ENCODE assay signal across 19 mouse cellular contexts in genomic region chr13:42772314-42772713, GRCm38 (mm10).
DNase-seq lines count a peak whose midpoint lies in the region; ATAC-seq and TF ChIP-seq lines count a peak whose summit lies in the region.
"Had no signal": no experiment of that assay in that cellular context is flagged by ENCODE, and none has a peak within 500 bp of the region (broad histone marks: within the 10 kb centered on the region; RNA-seq: fewer than 3 reads in every experiment).

No protein-coding gene starts in this region.

- TF ChIP-seq CTCF in brain, embryonic 14.5 days (IDR thresholded peaks at IDR 0.05; ENCODE audit: borderline replicate concordance, extremely low read depth, insufficient read depth, insufficient read length), result no peak

- H3K9ac ChIP-seq in hindbrain, embryonic 16.5 days (ENCODE audit: low read depth, low read length), result no peak overlapping the region
- H3K9ac ChIP-seq in hindbrain, embryonic 11.5 days (ENCODE audit: low read depth, low read length), result no peak overlapping the region
- H3K9ac ChIP-seq: embryonic facial prominence, embryonic 13.5 days; intestine, embryonic 15.5 days had no signal

- DNase-seq in hindbrain, embryonic 11.5 days (ENCODE audit: low spot score), result no peak
- DNase-seq in brain, embryonic 14.5 days (ENCODE audit: low read depth), result peak; percentile 56
- DNase-seq in midbrain, embryonic 10.5 days (ENCODE audit: low spot score), result peak; percentile 33
- peak; percentile 79 for DNase-seq in retina, embryonic 14.5 days (ENCODE audit: low spot score)
- DNase-seq in cerebellum, postnatal 25 days, result no peak
- no peak for DNase-seq in gastrocnemius, postnatal 4 days (ENCODE audit: low spot score in 2 of 2)
- DNase-seq: cerebellum, postnatal 14 days; gastrocnemius, postnatal 10 days; heart, adult 2 months; lung, adult 2 months; lung, postnatal 4 days; right cerebral cortex, adult 18-20 months; thymus, adult 18-20 months had no signal

- H3K27me3 ChIP-seq in hindbrain, embryonic 16.5 days (replicated peaks; ENCODE audit: control insufficient read depth, insufficient read depth, low read length), result no peaks in the 10 kb centered on the region
- no peaks in the 10 kb centered on the region for H3K27me3 ChIP-seq in hindbrain, embryonic 11.5 days (ENCODE audit: control insufficient read depth, insufficient read depth, low read length)
- H3K27me3 ChIP-seq in midbrain, embryonic 10.5 days (ENCODE audit: low read depth, poor library complexity, severe bottlenecking), result peaks cover 5% of the 10 kb centered on the region
- H3K27me3 ChIP-seq: intestine, embryonic 15.5 days had no signal

- no peaks in the 10 kb centered on the region for H3K36me3 ChIP-seq in hindbrain, embryonic 16.5 days (ENCODE audit: control insufficient read depth, insufficient read depth, low read length)
- no peaks in the 10 kb centered on the region for H3K36me3 ChIP-seq in hindbrain, embryonic 11.5 days (ENCODE audit: control insufficient read depth, insufficient read depth, low read length)
- no peaks in the 10 kb centered on the region for H3K36me3 ChIP-seq in midbrain, embryonic 10.5 days
- H3K36me3 ChIP-seq: embryonic facial prominence, embryonic 13.5 days; hindbrain, embryonic 10.5 days; intestine, embryonic 15.5 days; limb, embryonic 10.5 days had no signal

- no peak overlapping the region for H3K27ac ChIP-seq in hindbrain, embryonic 16.5 days (ENCODE audit: low read depth, low read length)
- H3K27ac ChIP-seq in hindbrain, embryonic 11.5 days (ENCODE audit: low read depth, low read length), result no peak overlapping the region
- H3K27ac ChIP-seq in midbrain, embryonic 10.5 days (replicated peaks), result peak overlapping the region; percentile 52; the same call in 1 of the 2 replicates
- H3K27ac ChIP-seq: embryonic facial prominence, embryonic 13.5 days; heart, adult 2 months; hindbrain, embryonic 10.5 days; intestine, embryonic 15.5 days; limb, embryonic 10.5 days had no signal

- 27% methylated on average over 6 of the region's 6 CpGs for whole genome bisulfite sequencing in hindbrain, embryonic 16.5 days
- 50% methylated on average over 6 of the region's 6 CpGs for WGBS in hindbrain, embryonic 11.5 days
- WGBS in midbrain, embryonic 10.5 days, result 20% methylated on average over 6 of the region's 6 CpGs

- H3K4me2 ChIP-seq in hindbrain, embryonic 16.5 days (ENCODE audit: low read length), result no peak overlapping the region
- H3K4me2 ChIP-seq in hindbrain, embryonic 11.5 days (replicated peaks; ENCODE audit: low read depth, low read length), result no peak overlapping the region
- H3K4me2 ChIP-seq: embryonic facial prominence, embryonic 13.5 days; intestine, embryonic 15.5 days; liver, embryonic 11.5 days had no signal

- H3K4me1 ChIP-seq in hindbrain, embryonic 16.5 days (ENCODE audit: control insufficient read depth, insufficient read depth, low read depth, low read length), result peaks cover 3% of the 10 kb centered on the region; the same call in 1 of the 2 replicates
- no peaks in the 10 kb centered on the region for H3K4me1 ChIP-seq in hindbrain, embryonic 11.5 days (replicated peaks; ENCODE audit: control insufficient read depth, insufficient read depth, low read length)
- peaks cover 23% of the 10 kb centered on the region for H3K4me1 ChIP-seq in midbrain, embryonic 10.5 days
- H3K4me1 ChIP-seq: intestine, embryonic 15.5 days; limb, embryonic 10.5 days had no signal

- TF ChIP-seq POLR2A in brain, embryonic 14.5 days (IDR thresholded peaks at IDR 0.05; ENCODE audit: borderline replicate concordance, extremely low read depth, insufficient read depth, insufficient read length, poor library complexity, severe bottlenecking), result no peak

- ATAC-seq in hindbrain, embryonic 16.5 days, result peak; percentile 58
- no peak for ATAC-seq in hindbrain, embryonic 11.5 days (ENCODE audit: low FRiP score)
- ATAC-seq: intestine, embryonic 15.5 days had no signal

- H3K9me3 ChIP-seq in hindbrain, embryonic 16.5 days (ENCODE audit: control insufficient read depth, low read length), result no peaks in the 10 kb centered on the region
- H3K9me3 ChIP-seq in hindbrain, embryonic 11.5 days (ENCODE audit: control insufficient read depth, low read length), result no peaks in the 10 kb centered on the region
- H3K9me3 ChIP-seq in midbrain, embryonic 10.5 days (replicated peaks), result no peaks in the 10 kb centered on the region
- H3K9me3 ChIP-seq: embryonic facial prominence, embryonic 13.5 days; hindbrain, embryonic 10.5 days; intestine, embryonic 15.5 days; limb, embryonic 10.5 days had no signal

- H3K4me3 ChIP-seq in hindbrain, embryonic 16.5 days (ENCODE audit: low read length), result no peak overlapping the region
- no peak overlapping the region for H3K4me3 ChIP-seq in hindbrain, embryonic 11.5 days (ENCODE audit: low read depth, low read length)
- peak overlapping the region; percentile 29; the same call in 1 of the 2 replicates for H3K4me3 ChIP-seq in midbrain, embryonic 10.5 days
- H3K4me3 ChIP-seq: embryonic facial prominence, embryonic 13.5 days; heart, adult 2 months; hindbrain, embryonic 10.5 days; intestine, embryonic 15.5 days; limb, embryonic 10.5 days had no signal

Comparison
In these comparisons a context has a peak if more than half of its experiments do, and no peak if none do; other contexts are left out.
1. DNase-seq: peak in brain, embryonic 14.5 days (single experiment), midbrain, embryonic 10.5 days (single experiment) and retina, embryonic 14.5 days (single experiment); none in hindbrain, embryonic 11.5 days (single experiment), cerebellum, postnatal 25 days (0 of 2) and gastrocnemius, postnatal 4 days (0 of 2).